17 mouse cellular contexts compared by ENCODE assay signal in the genomic region with DNA sequence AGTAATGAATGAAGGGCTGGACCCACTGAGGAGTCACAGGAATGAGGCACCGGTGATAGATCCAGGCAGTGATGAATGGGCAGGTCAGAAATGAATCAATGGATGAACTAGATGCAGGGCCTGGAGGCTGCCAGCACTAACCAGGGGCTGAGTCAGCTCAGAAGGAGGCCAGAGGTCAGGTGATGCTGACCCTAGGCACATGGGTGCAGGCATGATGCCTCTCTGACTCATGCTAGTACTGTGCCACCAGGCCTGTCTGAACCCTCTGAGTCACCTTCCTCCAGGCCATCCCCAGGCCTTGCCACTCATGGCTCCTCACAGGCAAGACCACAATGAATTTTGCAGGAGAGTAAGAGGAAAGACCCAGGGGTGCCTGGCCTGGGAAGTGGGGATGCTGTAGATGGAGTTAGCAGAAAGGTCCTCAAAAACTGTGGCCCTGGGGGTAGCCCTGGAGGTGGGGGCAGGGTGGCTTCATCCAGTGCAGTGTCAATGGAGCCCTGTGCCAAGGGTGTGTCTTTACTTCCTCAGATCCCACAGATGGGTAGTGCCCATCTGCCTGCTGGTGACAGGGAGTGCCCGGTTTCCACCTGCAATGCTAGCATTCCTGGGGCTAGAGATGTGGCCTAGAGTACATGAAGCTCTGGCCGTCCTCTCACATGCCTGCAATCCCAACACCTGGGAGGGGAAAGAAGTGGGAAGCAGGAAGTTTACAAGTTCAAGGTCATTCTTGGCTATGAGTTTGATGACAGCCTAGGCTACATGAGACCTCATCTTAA. TPM values are rescaled to one million over a fixed set of nuclear protein-coding genes. Genes with fewer than 3 reads are reported as not detected.
DNase-seq lines count a peak whose midpoint lies in the region; ATAC-seq and TF ChIP-seq lines count a peak whose summit lies in the region.
"Had no signal": no experiment of that assay in that cellular context is flagged by ENCODE, and none has a peak within 500 bp of the region (broad histone marks: within the 10 kb centered on the region; RNA-seq: fewer than 3 reads in every experiment).

No protein-coding gene starts in this region.

- 92% methylated on average over 3 of the region's 3 CpGs for WGBS in midbrain, embryonic 13.5 days
- 93% methylated on average over 3 of the region's 3 CpGs for WGBS in midbrain, embryonic 11.5 days
- 86% methylated on average over 3 of the region's 3 CpGs for WGBS in forebrain, postnatal 0 days

- H3ac ChIP-seq in myocyte (ENCODE audit: control insufficient read depth, insufficient read length): no peak overlapping the region

- no peak for TF ChIP-seq POLR2A in CH12.LX (IDR thresholded peaks at IDR 0.05; ENCODE audit: low read depth, low read length)
- TF ChIP-seq POLR2A in myocyte (IDR thresholded peaks at IDR 0.05; ENCODE audit: insufficient read length, low read depth): no peak

- no peak overlapping the region for H3K4me3 ChIP-seq in midbrain, embryonic 13.5 days (replicated peaks)
- no peak overlapping the region for H3K4me3 ChIP-seq in midbrain, embryonic 11.5 days (ENCODE audit: low read depth, low read length)
- H3K4me3 ChIP-seq in CH12.LX (replicated peaks in 1 of 3; ENCODE audit: low read depth in 2 of 3, low read length in 2 of 3, poor library complexity in 1 of 3) (no peak overlapping the region), myocyte (no peak overlapping the region)
- no peak overlapping the region for H3K4me3 ChIP-seq in forebrain, postnatal 0 days (ENCODE audit: low read depth, low read length)
- H3K4me3 ChIP-seq: kidney, embryonic 15.5 days; liver, embryonic 15.5 days had no signal

- no peak for TF ChIP-seq CTCF in CH12.LX (conservative IDR thresholded peaks at IDR 0.05 in 1 of 2, IDR thresholded peaks at IDR 0.05 in 1 of 2; ENCODE audit: low read depth in 2 of 2, low read length in 2 of 2)
- no peak for TF ChIP-seq CTCF in forebrain, postnatal 0 days (IDR thresholded peaks at IDR 0.05; ENCODE audit: low read depth)

- dilution Hi-C loops in CH12.LX (cut with MboI; ENCODE audit: extremely low pct_ligation_motif_present, extremely low pct_unique_long_range_greater_than_20kb, low sequenced_read_pairs): no loop called here

- H3K9me3 ChIP-seq in midbrain, embryonic 13.5 days: no peaks in the 10 kb centered on the region
- H3K9me3 ChIP-seq in midbrain, embryonic 11.5 days (ENCODE audit: control insufficient read depth, low read length): no peaks in the 10 kb centered on the region
- no peaks in the 10 kb centered on the region for H3K9me3 ChIP-seq in CH12.LX (replicated peaks; ENCODE audit: low read length)
- H3K9me3 ChIP-seq in forebrain, postnatal 0 days (ENCODE audit: low read length): no peaks in the 10 kb centered on the region
- H3K9me3 ChIP-seq: kidney, embryonic 15.5 days; liver, embryonic 15.5 days had no signal

- 0 out of 2 replicates have a peak, but pooled peaks have one; percentile 21 for ATAC-seq in midbrain, embryonic 13.5 days
- ATAC-seq in midbrain, embryonic 11.5 days (ENCODE audit: low FRiP score): no peak
- no peak for ATAC-seq in forebrain, postnatal 0 days
- ATAC-seq: hindbrain, embryonic 16.5 days had no signal

- in situ Hi-C loops in CH12.LX (cut with MboI; ENCODE audit: low pct_ligation_motif_present, low pct_unique_long_range_greater_than_20kb, low sequenced_read_pairs): no loop called here

- TF ChIP-seq RAD21 in CH12.LX (IDR thresholded peaks at IDR 0.05; ENCODE audit: low read depth, low read length): no peak

- H3K9ac ChIP-seq in midbrain, embryonic 13.5 days (replicated peaks): no peak overlapping the region
- H3K9ac ChIP-seq in midbrain, embryonic 11.5 days (ENCODE audit: low read length): no peak overlapping the region
- H3K9ac ChIP-seq in CH12.LX (ENCODE audit: insufficient read depth, low read depth): no peak overlapping the region
- no peak overlapping the region for H3K9ac ChIP-seq in forebrain, postnatal 0 days
- H3K9ac ChIP-seq: kidney, embryonic 15.5 days; liver, embryonic 15.5 days had no signal

- H3K4me2 ChIP-seq in midbrain, embryonic 13.5 days (replicated peaks): no peak overlapping the region
- H3K4me2 ChIP-seq in midbrain, embryonic 11.5 days: no peak overlapping the region
- H3K4me2 ChIP-seq in CH12.LX (ENCODE audit: insufficient read depth, low read depth, poor library complexity, severe bottlenecking) (no peak overlapping the region), myocyte (ENCODE audit: low read depth) (peak overlapping the region; percentile 10)
- H3K4me2 ChIP-seq in forebrain, postnatal 0 days (ENCODE audit: low read depth): no peak overlapping the region
- H3K4me2 ChIP-seq: kidney, embryonic 15.5 days; liver, embryonic 15.5 days had no signal

- no peaks in the 10 kb centered on the region for H3K27me3 ChIP-seq in midbrain, embryonic 13.5 days
- no peaks in the 10 kb centered on the region for H3K27me3 ChIP-seq in midbrain, embryonic 11.5 days (ENCODE audit: control insufficient read depth, insufficient read depth, low read length)
- H3K27me3 ChIP-seq in CH12.LX (replicated peaks) (no peaks in the 10 kb centered on the region), myocyte (ENCODE audit: control insufficient read depth, insufficient read depth, insufficient read length) (no peaks in the 10 kb centered on the region)
- H3K27me3 ChIP-seq in forebrain, postnatal 0 days (ENCODE audit: insufficient read depth, low read length): no peaks in the 10 kb centered on the region
- H3K27me3 ChIP-seq: kidney, embryonic 15.5 days had no signal

- H3K36me3 ChIP-seq in midbrain, embryonic 13.5 days: no peaks in the 10 kb centered on the region
- no peaks in the 10 kb centered on the region for H3K36me3 ChIP-seq in midbrain, embryonic 11.5 days (ENCODE audit: control insufficient read depth, insufficient read depth, low read length)
- H3K36me3 ChIP-seq in CH12.LX (replicated peaks in 1 of 2; ENCODE audit: control insufficient read depth in 1 of 2, insufficient read depth in 1 of 2, low read length in 1 of 2): no peaks in the 10 kb centered on the region
- H3K36me3 ChIP-seq in myocyte (ENCODE audit: control insufficient read depth, insufficient read depth): no peaks in the 10 kb centered on the region
- no peaks in the 10 kb centered on the region for H3K36me3 ChIP-seq in forebrain, postnatal 0 days (ENCODE audit: insufficient read depth)
- H3K36me3 ChIP-seq: kidney, embryonic 15.5 days; liver, embryonic 15.5 days had no signal

- H3K79me2 ChIP-seq in CH12.LX (replicated peaks; ENCODE audit: control insufficient read depth, extremely low read depth, insufficient read depth, poor library complexity, severe bottlenecking) (no peaks in the 10 kb centered on the region), myocyte (ENCODE audit: control insufficient read depth, insufficient read depth) (no peaks in the 10 kb centered on the region)

- TF ChIP-seq EP300 in CH12.LX (IDR thresholded peaks at IDR 0.05; ENCODE audit: low read length): no peak

- H3K27ac ChIP-seq in midbrain, embryonic 13.5 days: no peak overlapping the region
- no peak overlapping the region for H3K27ac ChIP-seq in midbrain, embryonic 11.5 days (ENCODE audit: low read depth, low read length)
- no peak overlapping the region for H3K27ac ChIP-seq in CH12.LX (ENCODE audit: insufficient read depth, low read depth)
- H3K27ac ChIP-seq in forebrain, postnatal 0 days (ENCODE audit: low read depth, low read length): no peak overlapping the region
- H3K27ac ChIP-seq: kidney, embryonic 15.5 days; liver, embryonic 15.5 days had no signal

- 0 out of 2 replicates have a peak, but pooled peaks cover 2% of the 10 kb centered on the region for H3K4me1 ChIP-seq in midbrain, embryonic 13.5 days (replicated peaks)
- H3K4me1 ChIP-seq in midbrain, embryonic 11.5 days (ENCODE audit: control insufficient read depth, insufficient read depth, low read length): no peaks in the 10 kb centered on the region
- peaks cover 40 to 73% of the 10 kb centered on the region in 2 experiments for H3K4me1 ChIP-seq in CH12.LX (ENCODE audit: control insufficient read depth in 1 of 2, insufficient read depth in 2 of 2)
- no peaks in the 10 kb centered on the region for H3K4me1 ChIP-seq in forebrain, postnatal 0 days (ENCODE audit: insufficient read depth)
- H3K4me1 ChIP-seq: liver, embryonic 15.5 days had no signal

- DNase-seq in midbrain, embryonic 11.5 days (ENCODE audit: low spot score, missing footprints): no peak
- peak; percentile 35 for DNase-seq in CH12.LX (ENCODE audit: extremely low read depth)
- peak; percentile 94 for DNase-seq in adrenal gland, adult 2 months
- no peak for DNase-seq in forebrain, postnatal 0 days
- DNase-seq in gastrocnemius, postnatal 4 days (ENCODE audit: low spot score in 2 of 2): no peak
- DNase-seq: cerebellum, postnatal 36 days; gastrocnemius, postnatal 36 days; spleen, adult 18-20 months had no signal

RNA-seq across cellular contexts. Expression of gene Socs1, which starts 30.6 kb away (rescaled TPM):
- polyA plus RNA-seq in midbrain, embryonic 13.5 days (2015; fragmentation: Nextera tagmentation; extraction: Ambion mirVana): 1.3 and 2.3 TPM in 2 replicates
- 2.2 and 2.5 TPM in 2 replicates for polyA plus RNA-seq in midbrain, embryonic 11.5 days (2014; fragmentation: Nextera tagmentation; extraction: Ambion mirVana)
- 26.1 and 29.1 TPM in 2 replicates for total RNA-seq in CH12.LX (2012; rRNA removed)
- total RNA-seq in CH12.LX (2014; rRNA removed): 17.3 and 18.8 TPM in 2 replicates
- polyA plus RNA-seq in CH12.LX (2012; ENCODE audit: insufficient read length, low read depth): 23.0 and 27.6 TPM in 2 replicates
- 1 to 10 TPM; 3.0 to 3.8 TPM for total RNA-seq in adrenal gland, adult 2 months (2021)
- 32.1 and 38.2 TPM in 2 replicates for polyA plus RNA-seq in adrenal gland, adult 2 months (2012; rRNA removed)
- polyA plus RNA-seq in myocyte (2012; fragmentation: generic; extraction: Trizol): 1.7 TPM
- 1.5 and 4.0 TPM in 2 replicates for total RNA-seq in forebrain, postnatal 0 days (2014; rRNA removed)
- polyA plus RNA-seq in forebrain, postnatal 0 days (2015; fragmentation: Nextera tagmentation; extraction: Ambion mirVana): 2.6 and 2.7 TPM in 2 replicates
- 1 to 10 TPM; 2.9 to 3.2 TPM for total RNA-seq in gastrocnemius, postnatal 4 days (2021)

RNA-seq across cellular contexts. Expression of gene Tnp2, which starts 33.8 kb away (rescaled TPM):
- polyA plus RNA-seq in midbrain, embryonic 13.5 days (2015; fragmentation: Nextera tagmentation; extraction: Ambion mirVana): not detected in 2 replicates
- not detected in 2 replicates for polyA plus RNA-seq in midbrain, embryonic 11.5 days (2014; fragmentation: Nextera tagmentation; extraction: Ambion mirVana)
- 0.25 TPM in 1 of 2 replicates, not detected in the other for total RNA-seq in CH12.LX (2012; rRNA removed)
- not detected in 2 replicates for total RNA-seq in CH12.LX (2014; rRNA removed)
- polyA plus RNA-seq in CH12.LX (2012; ENCODE audit: insufficient read length, low read depth): 0.43 TPM in 1 of 2 replicates, not detected in the other
- total RNA-seq in adrenal gland, adult 2 months (2021): not detected
- not detected in 2 replicates for polyA plus RNA-seq in adrenal gland, adult 2 months (2012; rRNA removed)
- 0.12 TPM for polyA plus RNA-seq in myocyte (2012; fragmentation: generic; extraction: Trizol)
- total RNA-seq in forebrain, postnatal 0 days (2014; rRNA removed): not detected in 2 replicates
- polyA plus RNA-seq in forebrain, postnatal 0 days (2015; fragmentation: Nextera tagmentation; extraction: Ambion mirVana): not detected in 2 replicates
- not detected for total RNA-seq in gastrocnemius, postnatal 4 days (2021)
- total RNA-seq: layer of hippocampus, adult 8-10 months; left cerebral cortex, postnatal 10 days had no signal
- polyA plus RNA-seq: embryonic facial prominence, embryonic 14.5 days; heart, postnatal 0 days; kidney, embryonic 15.5 days; liver, embryonic 15.5 days had no signal

RNA-seq across cellular contexts. Expression of gene Prm3, which starts 36.0 kb away (rescaled TPM):
- polyA plus RNA-seq in midbrain, embryonic 13.5 days (2015; fragmentation: Nextera tagmentation; extraction: Ambion mirVana): not detected in 2 replicates
- not detected in 2 replicates for polyA plus RNA-seq in midbrain, embryonic 11.5 days (2014; fragmentation: Nextera tagmentation; extraction: Ambion mirVana)
- total RNA-seq in CH12.LX (2012; rRNA removed) (not detected in 2 replicates), CH12.LX (2014; rRNA removed) (not detected in 2 replicates)
- polyA plus RNA-seq in CH12.LX (2012; ENCODE audit: insufficient read length, low read depth) (not detected in 2 replicates), myocyte (2012; fragmentation: generic; extraction: Trizol) (not detected)
- total RNA-seq in adrenal gland, adult 2 months (2021): not detected
- not detected in 2 replicates for polyA plus RNA-seq in adrenal gland, adult 2 months (2012; rRNA removed)
- total RNA-seq in forebrain, postnatal 0 days (2014; rRNA removed): not detected in 2 replicates
- not detected in 2 replicates for polyA plus RNA-seq in forebrain, postnatal 0 days (2015; fragmentation: Nextera tagmentation; extraction: Ambion mirVana)
- not detected for total RNA-seq in gastrocnemius, postnatal 4 days (2021)
- total RNA-seq: gastrocnemius, postnatal 36 days; layer of hippocampus, adult 8-10 months; left cerebral cortex, postnatal 10 days had no signal
- polyA plus RNA-seq: embryonic facial prominence, embryonic 14.5 days; heart, postnatal 0 days; hindbrain, embryonic 16.5 days; kidney, embryonic 15.5 days; liver, embryonic 15.5 days had no signal

RNA-seq across cellular contexts. Expression of gene Prm2, which starts 41.2 kb away (rescaled TPM):
- not detected in 2 replicates for polyA plus RNA-seq in midbrain, embryonic 13.5 days (2015; fragmentation: Nextera tagmentation; extraction: Ambion mirVana)
- polyA plus RNA-seq in midbrain, embryonic 11.5 days (2014; fragmentation: Nextera tagmentation; extraction: Ambion mirVana): not detected in 2 replicates
- not detected in 2 replicates for total RNA-seq in CH12.LX (2012; rRNA removed)
- total RNA-seq in CH12.LX (2014; rRNA removed): not detected in 2 replicates
- not detected in 2 replicates for polyA plus RNA-seq in CH12.LX (2012; ENCODE audit: insufficient read length, low read depth)
- total RNA-seq in adrenal gland, adult 2 months (2021): not detected
- 0.19 TPM in 1 of 2 replicates, not detected in the other for polyA plus RNA-seq in adrenal gland, adult 2 months (2012; rRNA removed)
- not detected for polyA plus RNA-seq in myocyte (2012; fragmentation: generic; extraction: Trizol)
- not detected in 2 replicates for total RNA-seq in forebrain, postnatal 0 days (2014; rRNA removed)
- polyA plus RNA-seq in forebrain, postnatal 0 days (2015; fragmentation: Nextera tagmentation; extraction: Ambion mirVana): not detected in 2 replicates
- total RNA-seq in gastrocnemius, postnatal 4 days (2021): not detected
- total RNA-seq: gastrocnemius, postnatal 36 days; layer of hippocampus, adult 8-10 months; left cerebral cortex, postnatal 10 days had no signal
- polyA plus RNA-seq: embryonic facial prominence, embryonic 14.5 days; heart, postnatal 0 days; hindbrain, embryonic 16.5 days; kidney, embryonic 15.5 days; liver, embryonic 15.5 days had no signal

RNA-seq across cellular contexts. Expression of gene Prm1, which starts 50.9 kb away (rescaled TPM):
- not detected in 2 replicates for polyA plus RNA-seq in midbrain, embryonic 13.5 days (2015; fragmentation: Nextera tagmentation; extraction: Ambion mirVana)
- not detected in 2 replicates for polyA plus RNA-seq in midbrain, embryonic 11.5 days (2014; fragmentation: Nextera tagmentation; extraction: Ambion mirVana)
- not detected in 2 replicates for total RNA-seq in CH12.LX (2012; rRNA removed)
- total RNA-seq in CH12.LX (2014; rRNA removed): not detected in 2 replicates
- not detected in 2 replicates for polyA plus RNA-seq in CH12.LX (2012; ENCODE audit: insufficient read length, low read depth)
- total RNA-seq in adrenal gland, adult 2 months (2021): not detected
- not detected in 2 replicates for polyA plus RNA-seq in adrenal gland, adult 2 months (2012; rRNA removed)
- not detected for polyA plus RNA-seq in myocyte (2012; fragmentation: generic; extraction: Trizol)
- not detected in 2 replicates for total RNA-seq in forebrain, postnatal 0 days (2014; rRNA removed)
- not detected in 2 replicates for polyA plus RNA-seq in forebrain, postnatal 0 days (2015; fragmentation: Nextera tagmentation; extraction: Ambion mirVana)
- not detected for total RNA-seq in gastrocnemius, postnatal 4 days (2021)
- total RNA-seq: gastrocnemius, postnatal 36 days; layer of hippocampus, adult 8-10 months; left cerebral cortex, postnatal 10 days had no signal
- polyA plus RNA-seq: embryonic facial prominence, embryonic 14.5 days; heart, postnatal 0 days; hindbrain, embryonic 16.5 days; liver, embryonic 15.5 days had no signal

Comparison
In these comparisons a context has a peak if more than half of its experiments do, and no peak if none do; other contexts are left out.
1. DNase-seq: peak in CH12.LX (single experiment) and adrenal gland, adult 2 months (single experiment); none in midbrain, embryonic 11.5 days (single experiment), forebrain, postnatal 0 days (single experiment) and gastrocnemius, postnatal 4 days (0 of 2).